Mouse (Mus musculus) R1 (cell line): Measurements from ENCODE around the gene BC028528.
"Not testable (repeated sequence)": the region's sequence is repeated elsewhere in the genome, so short reads cannot be mapped to it uniquely, and the experiment has no call there.

Experiments
- DNase-seq: peaks from one replicate; pipeline ENCODE4 v3.0.0-alpha.2; 2018; ENCODE audit warnings: low read depth, low spot score

Gene BC028528

GRCm38 (mm10) chr3:95905146-95905939 is 13.5 kb upstream of the BC028528 start:
- DNase-seq = peak; percentile 74

- DNase-seq = no peak
Measured at GRCm38 (mm10) chr3:95904568-95904967, 12.8 kb upstream of the BC028528 start, which contains the start of gene Car14. TSS of gene Car14 (minus strand) at chr3:95904691.

- DNase-seq = no peak
Measured at GRCm38 (mm10) chr3:95903753-95904502, 12.1 kb upstream of the BC028528 start.

GRCm38 (mm10) chr3:95902643-95903042 is 10.8 kb upstream of the BC028528 start:
- DNase-seq = no peak

- no peak for DNase-seq
Measured at GRCm38 (mm10) chr3:95902373-95902625, 10.5 kb upstream of the BC028528 start.

- DNase-seq = no peak
Measured at GRCm38 (mm10) chr3:95901616-95902372, 10.0 kb upstream of the BC028528 start.

- DNase-seq = no peak
Measured at GRCm38 (mm10) chr3:95899800-95900524, 8.2 kb upstream of the BC028528 start.

- not testable (repeated sequence) for DNase-seq
Measured at GRCm38 (mm10) chr3:95895501-95895900, 3.7 kb upstream of the BC028528 start.

- peak; percentile 47 for DNase-seq
Measured at GRCm38 (mm10) chr3:95894317-95895160, 2.7 kb upstream of the BC028528 start.

GRCm38 (mm10) chr3:95893606-95894316 is 2.0 kb upstream of the BC028528 start, which contains the start of gene Aph1a:
TSS of gene Aph1a (plus strand) at chr3:95893969.
- peak; percentile 99 for DNase-seq

- no peak for DNase-seq
Measured at GRCm38 (mm10) chr3:95893126-95893525, 1.3 kb upstream of the BC028528 start.

- DNase-seq = peak; percentile 76
Measured at GRCm38 (mm10) chr3:95892066-95893052, 554 bp upstream of the BC028528 start.

- DNase-seq = no peak
Measured at GRCm38 (mm10) chr3:95889664-95890063, 2.1 kb downstream of the BC028528 start.

- DNase-seq = no peak
Measured at GRCm38 (mm10) chr3:95887596-95887995, 4.2 kb downstream of the BC028528 start.

GRCm38 (mm10) chr3:95884400-95884799 is 7.4 kb downstream of the BC028528 start:
- no peak for DNase-seq

GRCm38 (mm10) chr3:95882816-95883425 is 8.9 kb downstream of the BC028528 start:
- DNase-seq = peak; percentile 59

GRCm38 (mm10) chr3:95881979-95882815 is 9.6 kb downstream of the BC028528 start, which contains the start of gene Ciart:
TSS of gene Ciart (minus strand) at chr3:95882251.
- DNase-seq = peak; percentile 99
